Mouse (Mus musculus) cerebellum, postnatal 4 days (tissue): Measurements from ENCODE around the gene Cd72.

ENCODE experiments used
- DNase-seq, 2 experiments: peaks; one replicate each; pipeline ENCODE4 v3.0.0; 2022; ENCODE audit warnings: low spot score in 2 of 2, mixed read lengths in 1 of 2

Cd72 gene

DNA sequence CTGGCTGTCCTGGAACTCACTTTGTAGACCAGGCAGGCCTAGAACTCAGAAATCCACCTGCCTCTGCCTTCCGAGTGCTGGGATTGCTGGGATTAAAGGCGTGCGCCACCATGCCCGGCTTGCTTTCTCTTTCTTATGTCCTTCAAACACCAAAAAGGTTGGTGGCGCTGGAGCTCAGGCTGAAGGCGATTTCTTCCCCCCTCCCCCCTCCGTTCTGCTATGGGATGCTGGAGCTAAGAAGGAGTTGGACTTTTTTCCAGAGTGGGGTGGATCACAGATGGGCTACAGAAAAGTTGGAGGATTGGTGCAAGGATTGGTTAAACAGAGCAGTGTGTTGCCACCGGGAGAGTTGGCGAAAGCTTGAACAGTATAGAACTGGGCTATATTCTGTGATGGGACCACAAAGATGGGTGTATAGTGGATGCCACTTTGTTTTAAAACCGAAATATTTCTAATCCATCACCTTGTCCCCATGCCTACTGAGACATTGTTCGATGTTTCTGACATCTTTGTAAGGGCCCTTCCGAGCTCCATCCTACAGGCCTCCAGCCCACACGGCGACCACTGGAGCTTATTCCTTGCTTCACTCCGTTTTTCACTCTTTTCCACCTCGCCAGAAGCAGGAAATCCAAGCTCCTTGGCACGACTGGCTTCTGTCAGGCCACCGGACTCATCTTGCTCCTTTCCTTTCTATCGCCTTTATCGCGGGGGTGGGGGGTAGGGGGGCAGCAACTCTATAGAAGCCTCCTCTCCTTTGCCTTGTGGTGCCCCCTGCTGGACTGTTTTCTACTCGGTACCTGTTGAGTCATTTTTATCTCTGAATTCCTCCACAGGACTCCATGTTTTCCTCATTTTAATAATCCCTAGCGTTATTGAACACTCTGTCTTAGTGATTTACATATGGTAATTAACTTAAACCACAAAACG, 24.7 kb upstream of the Cd72 start:
- DNase-seq: peak in 1 of 2 experiments; percentile 65

- no peak for DNase-seq
Measured at GRCm38 (mm10) chr4:43478534-43478858, 24.1 kb upstream of the Cd72 start.

GRCm38 (mm10) chr4:43477857-43478533, 23.6 kb upstream of the Cd72 start:
- peak; percentile 59 to 72 for DNase-seq

GRCm38 (mm10) chr4:43476604-43477003, 22.2 kb upstream of the Cd72 start:
- DNase-seq: no peak

GRCm38 (mm10) chr4:43473636-43474035, 19.2 kb upstream of the Cd72 start:
- DNase-seq: no peak

GRCm38 (mm10) chr4:43470301-43470700, 15.9 kb upstream of the Cd72 start:
- no peak for DNase-seq

DNA sequence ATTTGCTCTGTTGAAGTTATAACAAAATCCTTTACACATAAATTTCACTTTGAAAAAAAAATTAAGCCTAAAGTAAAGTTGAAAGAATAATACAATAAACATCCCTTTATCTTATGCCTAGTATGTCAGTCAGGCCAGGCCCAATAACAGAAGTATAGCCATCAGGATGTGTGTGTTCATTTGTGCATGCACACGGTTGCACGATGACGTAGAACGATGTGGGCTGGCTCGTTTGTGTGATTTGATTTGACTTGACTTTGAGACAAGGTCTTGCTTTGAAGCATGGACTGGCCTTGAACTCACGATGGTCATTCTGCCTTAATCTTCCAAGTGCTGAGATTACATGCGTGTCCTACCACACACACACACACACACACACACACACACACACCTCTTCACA, 12.4 kb upstream of the Cd72 start:
- no peak for DNase-seq

DNA sequence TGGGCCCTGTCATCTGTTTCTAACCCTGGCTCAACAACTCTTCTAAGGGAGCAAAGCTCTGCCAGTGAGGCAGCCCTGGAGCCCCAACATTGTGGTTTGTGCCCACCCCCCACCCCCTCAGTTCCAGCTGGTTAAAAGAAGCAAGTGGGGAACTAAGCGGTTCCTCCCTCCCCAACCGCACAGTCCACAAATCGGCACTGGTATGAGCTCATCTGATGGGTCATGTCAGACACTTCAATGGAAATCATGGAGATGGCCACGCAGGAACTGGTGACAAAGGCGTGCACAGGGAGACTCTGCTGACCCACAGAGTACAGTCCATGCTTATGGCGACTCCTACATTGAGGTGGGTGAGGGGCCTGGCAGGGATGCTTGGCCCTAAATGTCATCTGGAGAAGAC, 11.5 kb upstream of the Cd72 start:
- DNase-seq: no peak

DNA sequence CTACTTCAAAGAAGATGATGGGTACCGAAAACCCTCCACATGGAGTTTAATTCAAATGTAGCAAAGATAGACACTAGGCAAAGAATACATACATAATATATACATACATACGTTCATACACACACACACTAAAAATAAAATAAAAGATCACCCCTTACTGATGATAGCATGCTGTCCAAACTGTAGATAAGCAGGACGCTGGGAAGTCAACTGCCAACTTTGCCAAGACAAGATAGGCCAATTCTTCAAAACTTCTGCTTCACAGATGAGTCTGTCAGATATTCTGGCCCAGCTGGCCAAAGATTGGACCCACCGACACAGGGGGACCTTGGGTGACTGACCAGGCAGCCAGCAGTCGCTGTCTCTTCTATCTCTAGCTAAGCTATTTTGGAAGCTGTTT, 8.7 kb upstream of the Cd72 start:
- DNase-seq: no peak

DNA sequence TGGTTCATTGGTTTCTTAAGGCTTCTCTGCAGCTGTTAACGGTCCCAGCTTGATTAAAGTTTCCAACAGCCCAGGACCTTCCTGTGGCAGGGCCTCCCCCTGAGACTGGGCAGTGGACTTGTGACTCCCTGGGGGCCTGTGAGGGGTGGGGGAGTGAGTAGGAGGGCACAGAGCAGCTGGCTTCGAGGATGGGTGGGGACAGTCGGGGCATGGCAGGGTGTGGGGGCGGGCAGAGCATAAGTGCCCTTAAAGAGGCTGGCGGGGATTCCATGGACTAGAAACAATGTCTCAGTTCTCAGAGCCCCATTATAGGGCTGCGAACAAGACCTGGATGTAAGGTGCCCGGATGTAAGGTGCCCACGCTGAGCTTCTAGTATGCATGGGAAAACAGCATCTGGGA, 2.7 kb upstream of the Cd72 start:
- DNase-seq: no peak

- no peak for DNase-seq
Measured at GRCm38 (mm10) chr4:43456470-43456869, 2.0 kb upstream of the Cd72 start.

DNA sequence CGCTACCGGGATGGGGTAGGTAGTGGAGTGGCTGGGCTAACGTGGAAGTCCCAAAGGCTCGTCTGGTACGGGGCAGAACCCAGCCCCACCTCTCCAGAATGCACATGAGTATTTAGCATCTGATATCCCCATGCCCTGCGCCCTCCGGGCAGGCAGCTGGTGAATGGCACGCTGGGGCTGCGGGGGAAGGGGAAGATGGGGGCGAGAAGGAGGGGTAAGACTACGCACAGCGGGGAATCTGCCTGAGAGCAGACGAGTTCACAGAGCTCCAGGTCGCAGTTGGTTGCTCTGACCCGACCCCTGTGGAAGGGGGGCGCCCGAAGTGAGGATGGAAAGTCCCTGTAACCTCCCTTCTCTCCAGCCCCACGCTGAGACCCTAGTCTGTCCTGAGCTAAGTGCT, 1.0 kb downstream of the Cd72 start:
- no peak for DNase-seq

GRCm38 (mm10) chr4:43452315-43452714, 2.1 kb downstream of the Cd72 start:
- DNase-seq: no peak

- DNase-seq: no peak
Measured at GRCm38 (mm10) chr4:43448554-43448953, 5.9 kb downstream of the Cd72 start.

DNA sequence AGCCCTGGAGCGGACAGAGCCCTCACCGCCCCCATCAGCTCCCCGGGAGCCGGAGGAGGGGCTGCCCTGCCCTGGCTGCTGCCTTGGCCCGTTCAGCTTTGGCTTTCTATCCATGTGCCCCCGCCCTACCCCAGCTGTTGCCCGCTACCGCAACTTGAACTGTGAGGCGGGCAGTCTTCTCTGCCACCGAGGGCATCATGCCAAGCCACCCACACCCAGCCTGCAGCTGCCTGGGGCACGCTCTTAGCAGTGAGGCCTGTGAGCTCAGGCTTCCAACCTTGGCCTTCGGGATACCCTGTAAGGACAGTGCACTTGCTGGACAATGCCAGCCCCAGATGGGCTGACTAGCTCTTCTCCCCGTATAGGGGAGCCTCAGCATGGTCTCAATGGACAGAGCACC, 7.2 kb downstream of the Cd72 start:
- DNase-seq: no peak

GRCm38 (mm10) chr4:43443511-43443910, 10.9 kb downstream of the Cd72 start:
- DNase-seq: no peak

DNA sequence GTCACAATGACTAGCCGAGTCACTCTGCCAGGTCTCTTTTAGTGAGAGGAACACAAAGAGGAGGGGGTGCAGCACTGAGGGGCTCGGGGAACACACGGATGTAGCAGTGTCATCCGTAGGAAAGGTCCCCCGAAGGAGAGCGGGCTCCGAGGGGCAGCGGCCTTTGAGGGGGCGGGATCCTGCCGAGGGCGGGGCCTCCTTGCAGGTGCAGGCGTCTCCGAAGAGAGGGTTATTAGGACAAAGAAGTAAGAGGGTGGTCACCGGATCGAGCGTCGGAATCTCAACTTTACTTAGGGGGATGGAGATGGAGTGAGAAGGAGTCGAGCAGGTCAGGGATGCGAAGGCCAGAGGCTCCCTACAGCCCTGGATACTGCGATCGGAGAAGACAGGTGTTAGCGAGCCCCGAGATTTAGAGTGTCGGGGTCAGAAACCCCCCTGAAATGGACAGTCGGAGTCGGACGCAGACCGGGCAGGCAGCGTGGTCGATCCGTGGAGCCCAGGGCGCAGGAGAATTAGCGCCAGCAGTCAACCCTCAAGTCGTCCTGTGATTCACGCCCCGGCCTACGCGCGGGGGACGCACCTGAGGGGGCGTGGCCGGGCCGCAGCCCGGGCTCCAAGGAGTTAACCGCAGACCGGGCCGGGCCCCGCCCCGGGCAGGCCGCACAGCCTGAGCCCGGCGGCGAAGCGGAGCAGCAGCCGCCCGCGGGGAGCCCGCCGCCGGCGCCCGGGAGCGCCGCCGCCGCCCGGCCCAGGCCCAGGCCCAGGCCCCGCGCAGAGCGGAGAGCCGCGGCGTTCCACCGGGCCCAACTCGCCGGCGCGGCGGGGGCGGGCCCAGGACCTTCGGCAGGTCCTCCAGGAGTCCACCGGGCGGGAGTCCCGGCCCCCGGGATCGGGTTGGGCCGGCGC, 11.7 kb downstream of the Cd72 start:
- DNase-seq: peak; percentile 47 to 61

DNA sequence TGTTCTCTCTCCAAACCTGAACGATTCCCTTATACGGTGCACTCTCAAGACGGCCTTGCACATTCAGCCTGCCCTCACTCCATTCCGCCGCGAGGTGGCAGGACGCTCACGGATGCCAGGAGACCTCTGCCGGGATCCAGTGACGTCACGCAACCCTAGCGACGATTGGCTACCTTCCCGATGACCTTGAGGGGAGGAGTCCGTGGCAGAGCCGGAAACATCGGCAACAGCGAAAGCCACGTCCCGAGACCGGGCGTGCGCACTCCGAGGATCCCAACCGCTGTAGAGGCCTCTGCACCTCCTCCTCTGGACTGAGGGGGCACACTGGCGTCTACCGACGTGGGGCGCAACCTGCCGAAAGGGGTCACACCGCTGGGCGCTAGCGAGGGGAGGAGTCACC, 12.4 kb downstream of the Cd72 start:
- DNase-seq: peak; percentile 99

GRCm38 (mm10) chr4:43441639-43442038, 12.8 kb downstream of the Cd72 start, which contains the start of gene Tesk1:
Gene Tesk1 (plus strand): TSS chr4:43441939.
- DNase-seq: no peak

DNA sequence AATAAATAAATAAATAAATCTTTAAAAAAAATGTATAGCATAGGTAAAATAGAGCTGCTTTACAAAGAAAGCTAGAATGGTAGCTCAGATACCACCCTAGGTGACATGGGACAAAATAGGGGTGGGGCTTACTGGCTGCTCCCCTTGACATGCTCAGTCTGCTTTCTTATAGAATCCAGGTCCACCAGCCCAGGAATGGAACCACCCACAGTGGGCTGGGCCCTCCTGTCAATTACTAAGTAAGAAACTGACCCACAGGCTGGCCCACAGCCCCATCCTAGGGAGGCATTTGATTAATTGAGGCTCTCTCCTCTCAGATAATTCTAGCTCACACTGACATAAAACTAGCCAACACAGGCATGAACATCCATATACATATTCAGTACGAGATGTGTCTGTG, 21.6 kb downstream of the Cd72 start:
- DNase-seq: no peak

- peak; percentile 69 to 84 for DNase-seq
Measured at GRCm38 (mm10) chr4:43431690-43432089, 22.7 kb downstream of the Cd72 start.

DNA sequence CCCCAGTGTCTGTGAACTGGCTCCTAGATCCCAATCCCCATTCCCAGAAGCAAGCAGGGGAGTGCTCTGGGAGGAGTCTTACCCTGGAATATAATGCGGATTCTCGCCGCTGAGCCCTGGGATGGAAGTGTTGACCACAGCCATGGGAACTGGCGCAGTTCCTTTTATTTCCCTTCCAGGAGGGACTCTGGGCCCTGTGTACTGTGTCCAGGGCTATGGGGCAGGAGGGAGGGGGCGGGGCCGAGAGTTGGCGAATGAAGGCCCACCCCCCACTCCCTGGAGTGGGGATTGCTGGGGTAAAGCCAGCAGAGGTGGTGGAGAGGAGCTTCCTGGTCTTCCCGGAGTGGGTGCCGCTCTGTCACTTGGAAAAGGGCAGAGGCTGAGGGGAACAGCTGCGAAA, 25.5 kb downstream of the Cd72 start, which contains the start of gene Fam166b:
Fam166b (minus strand) TSS at position 189 of the 400 bp plus-strand sequence.
- no peak for DNase-seq
